Comparison of ENCODE assay signal across 18 mouse cellular contexts in the genomic region with DNA sequence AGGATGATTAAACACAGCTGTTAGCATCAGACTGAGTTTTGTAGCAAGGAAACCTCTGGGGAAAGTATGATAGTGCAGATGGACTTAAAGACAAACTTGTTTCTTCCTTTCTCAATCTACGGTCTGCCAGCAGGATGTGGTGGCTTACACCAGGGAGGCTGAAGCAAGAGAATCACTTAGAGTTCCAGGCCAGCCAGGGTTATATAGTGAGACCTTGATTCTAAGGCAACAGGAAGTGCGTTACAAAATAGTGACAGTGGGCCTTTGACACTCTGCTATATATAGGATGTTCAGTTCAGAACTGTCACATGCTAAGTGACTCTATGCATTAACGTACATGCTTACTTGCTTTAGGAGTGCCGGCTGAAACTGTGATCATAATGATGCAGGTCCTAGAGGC. TPM values are rescaled to one million over a fixed set of nuclear protein-coding genes. Genes with fewer than 3 reads are reported as not detected.
DNase-seq lines count a peak whose midpoint lies in the region; ATAC-seq and TF ChIP-seq lines count a peak whose summit lies in the region.
"Had no signal": no experiment of that assay in that cellular context is flagged by ENCODE, and none has a peak within 500 bp of the region (broad histone marks: within the 10 kb centered on the region; RNA-seq: fewer than 3 reads in every experiment).

No protein-coding gene starts in this region.

- no peaks in the 10 kb centered on the region for H3K27me3 ChIP-seq in myocyte (ENCODE audit: control insufficient read depth, insufficient read depth, insufficient read length)
- H3K27me3 ChIP-seq: neural tube, embryonic 12.5 days had no signal

- no peak overlapping the region for H3ac ChIP-seq in myocyte (ENCODE audit: control insufficient read depth, insufficient read length)

- H3K36me3 ChIP-seq in myocyte (ENCODE audit: control insufficient read depth, insufficient read depth), result peaks cover 43% of the 10 kb centered on the region

- no peak overlapping the region for H3K4me2 ChIP-seq in myocyte (ENCODE audit: low read depth)
- H3K4me2 ChIP-seq: neural tube, embryonic 12.5 days had no signal

- peak; percentile 90 for DNase-seq in 416B (ENCODE audit: low read depth)
- peak; percentile 29 for DNase-seq in T-cell, adult 2 months (ENCODE audit: low spot score)
- no peak for DNase-seq in spleen, postnatal 10 days (ENCODE audit: low spot score in 2 of 2)
- DNase-seq in cerebellum, postnatal 4 days (ENCODE audit: low spot score in 2 of 2), result no peak
- DNase-seq: adrenal gland, postnatal 14 days; cerebellum, adult 9-10 months; kidney, adult 11 months; lung, postnatal 14 days; thymus, adult 18-20 months; thymus, postnatal 36 days had no signal

- no peak for TF ChIP-seq POLR2A in myocyte (IDR thresholded peaks at IDR 0.05; ENCODE audit: insufficient read length, low read depth)

- no peak overlapping the region for H3K4me3 ChIP-seq in myocyte
- H3K4me3 ChIP-seq: heart, embryonic 10.5 days; hindbrain, embryonic 10.5 days; left cerebral cortex, adult 2 months; neural tube, embryonic 12.5 days had no signal

- peak; percentile 20 for ATAC-seq in inflammation-experienced regulatory T-cells, adult 6 months
- no peak for ATAC-seq in erythroblast, adult 5-6 weeks (replicated peaks; ENCODE audit: low FRiP score, poor library complexity, severe bottlenecking)
- ATAC-seq: hindbrain, embryonic 16.5 days had no signal

- H3K79me2 ChIP-seq in myocyte (ENCODE audit: control insufficient read depth, insufficient read depth), result peaks cover 51% of the 10 kb centered on the region

TF ChIP-seq in myocyte, 11 proteins besides CTCF, POLR2A, EP300 and RAD21:
- TF ChIP-seq POLR2AphosphoS2 (IDR thresholded peaks at IDR 0.05; ENCODE audit: insufficient read length, low read depth), result peak; percentile 22
- no peak for TF ChIP-seq MYOD1 (IDR thresholded peaks at IDR 0.05; ENCODE audit: control insufficient read depth in 1 of 3, insufficient read length in 2 of 3, low read depth in 2 of 3)
- no peak for TF ChIP-seq SRF (IDR thresholded peaks at IDR 0.05; ENCODE audit: control insufficient read depth, insufficient read length, low read depth)
TF ChIP-seq in myocyte: peak in this region for 1.

RNA-seq across cellular contexts. Expression of a gene that starts 5.1 kb away (rescaled TPM):
- polyA plus RNA-seq in inflammation-experienced regulatory T-cells, adult 6 months (2017; shearing (Covaris generic)), result 10 to 100 TPM; 52.3 to 81.2 (median 59.2) TPM
- polyA plus RNA-seq in myocyte (2012; fragmentation: generic; extraction: Trizol), result 552 TPM
- 154 and 190 TPM in 2 replicates for total RNA-seq in erythroblast, adult 5-6 weeks (2015; ENCODE audit: low replicate concordance)
- total RNA-seq in erythroblast, adult 5-6 weeks (2017; ENCODE audit: low replicate concordance), result 58.1 and 69.4 TPM in 2 replicates

RNA-seq across cellular contexts. Expression of a gene that starts 16.4 kb away (rescaled TPM):
- 10 to 100 TPM; 66.9 to 92.2 (median 92.1) TPM for polyA plus RNA-seq in inflammation-experienced regulatory T-cells, adult 6 months (2017; shearing (Covaris generic))
- 49.4 TPM for polyA plus RNA-seq in myocyte (2012; fragmentation: generic; extraction: Trizol)
- 14.0 and 14.6 TPM in 2 replicates for total RNA-seq in erythroblast, adult 5-6 weeks (2015; ENCODE audit: low replicate concordance)
- total RNA-seq in erythroblast, adult 5-6 weeks (2017; ENCODE audit: low replicate concordance), result 12.8 and 14.1 TPM in 2 replicates

RNA-seq across cellular contexts. Expression of a gene that starts 16.4 kb away (rescaled TPM):
- 10 to 100 TPM; 38.4 to 48.4 (median 43.2) TPM for polyA plus RNA-seq in inflammation-experienced regulatory T-cells, adult 6 months (2017; shearing (Covaris generic))
- polyA plus RNA-seq in myocyte (2012; fragmentation: generic; extraction: Trizol), result 124 TPM
- 20.2 and 22.6 TPM in 2 replicates for total RNA-seq in erythroblast, adult 5-6 weeks (2015; ENCODE audit: low replicate concordance)
- total RNA-seq in erythroblast, adult 5-6 weeks (2017; ENCODE audit: low replicate concordance), result 6.4 and 19.0 TPM in 2 replicates

RNA-seq across cellular contexts. Expression of a gene that starts 20.9 kb away (rescaled TPM):
- polyA plus RNA-seq in inflammation-experienced regulatory T-cells, adult 6 months (2017; shearing (Covaris generic)), result 1 to 10 TPM; 5.9 to 8.6 (median 7.5) TPM
- 45.4 TPM for polyA plus RNA-seq in myocyte (2012; fragmentation: generic; extraction: Trizol)
- total RNA-seq in erythroblast, adult 5-6 weeks (2015; ENCODE audit: low replicate concordance), result 0.63 and 2.9 TPM in 2 replicates
- total RNA-seq in erythroblast, adult 5-6 weeks (2017; ENCODE audit: low replicate concordance), result 2.4 and 2.6 TPM in 2 replicates

Comparison
In these comparisons a context has a peak if more than half of its experiments do, and no peak if none do; other contexts are left out.
1. DNase-seq: peak in 416B (single experiment) and T-cell, adult 2 months (single experiment); none in spleen, postnatal 10 days (0 of 2) and cerebellum, postnatal 4 days (0 of 2).